15 mouse cellular contexts compared by ENCODE assay signal in genomic region chr9:113044556-113045178, GRCm38 (mm10).
DNase-seq lines count a peak whose midpoint lies in the region; ATAC-seq and TF ChIP-seq lines count a peak whose summit lies in the region.
"Had no signal": no experiment of that assay in that cellular context is flagged by ENCODE, and none has a peak within 500 bp of the region (broad histone marks: within the 10 kb centered on the region; RNA-seq: fewer than 3 reads in every experiment).

No protein-coding gene starts in this region.

- DNase-seq in liver, embryonic 11.5 days (ENCODE audit: low spot score): no peak
- DNase-seq in liver: no peak
- DNase-seq in cerebellum, adult 2 months: peak; percentile 44 to 68
- DNase-seq in heart, postnatal 4 days: no peak
- DNase-seq in forebrain, embryonic 14.5 days (ENCODE audit: low spot score): no peak
- DNase-seq in thymus, postnatal 25 days: no peak
- DNase-seq: embryo, embryonic 11 days; kidney, adult 2 months; kidney, postnatal 4 days had no signal

- no peak for TF ChIP-seq CTCF in cerebellum, adult 2 months (IDR thresholded peaks at IDR 0.05; ENCODE audit: borderline replicate concordance, insufficient read depth, low read depth, low read length)

- no peaks in the 10 kb centered on the region for H3K4me1 ChIP-seq in liver, embryonic 11.5 days (replicated peaks; ENCODE audit: control insufficient read depth, insufficient read depth, low read length)
- no peaks in the 10 kb centered on the region for H3K4me1 ChIP-seq in cerebellum, adult 2 months (ENCODE audit: control insufficient read depth, insufficient read depth, low read length)
- no peaks in the 10 kb centered on the region for H3K4me1 ChIP-seq in liver, embryonic 15.5 days (replicated peaks)
- H3K4me1 ChIP-seq in forebrain, embryonic 14.5 days (ENCODE audit: control insufficient read depth, insufficient read depth, low read length): no peaks in the 10 kb centered on the region

- 77% methylated on average over 4 of the region's 4 CpGs for WGBS in liver, embryonic 11.5 days
- WGBS in cerebellum, adult 2 months: 22% methylated on average over 4 of the region's 4 CpGs
- 49% methylated on average over 4 of the region's 4 CpGs for WGBS in liver, embryonic 15.5 days (ENCODE audit: insufficient replicate concordance)
- WGBS in forebrain, embryonic 14.5 days: 83% methylated on average over 4 of the region's 4 CpGs

- TF ChIP-seq POLR2A in cerebellum, adult 2 months (IDR thresholded peaks at IDR 0.05; ENCODE audit: borderline replicate concordance, insufficient read depth, low read length): no peak

- H3K27me3 ChIP-seq in liver, embryonic 11.5 days (replicated peaks; ENCODE audit: control insufficient read depth, insufficient read depth, low read length): no peaks in the 10 kb centered on the region
- no peaks in the 10 kb centered on the region for H3K27me3 ChIP-seq in cerebellum, adult 2 months (ENCODE audit: control insufficient read depth, insufficient read depth, low read length)
- no peaks in the 10 kb centered on the region for H3K27me3 ChIP-seq in liver, embryonic 15.5 days
- H3K27me3 ChIP-seq in forebrain, embryonic 14.5 days (replicated peaks; ENCODE audit: control insufficient read depth, insufficient read depth, low read length): no peaks in the 10 kb centered on the region
- H3K27me3 ChIP-seq: hindbrain, embryonic 15.5 days had no signal

- no peak overlapping the region for H3K4me2 ChIP-seq in liver, embryonic 11.5 days
- H3K4me2 ChIP-seq in liver, embryonic 15.5 days: no peak overlapping the region
- H3K4me2 ChIP-seq in forebrain, embryonic 14.5 days (ENCODE audit: low read length): no peak overlapping the region
- H3K4me2 ChIP-seq: hindbrain, embryonic 15.5 days had no signal

- peak; percentile 39; the same call in 1 of the 2 replicates for ATAC-seq in liver, embryonic 11.5 days (replicated peaks; ENCODE audit: low FRiP score)
- ATAC-seq in erythroid progenitor cell, adult 5-6 weeks (replicated peaks; ENCODE audit: low FRiP score, poor library complexity, severe bottlenecking): peak; percentile 52; the same call in 1 of the 2 replicates
- ATAC-seq in liver, embryonic 15.5 days (ENCODE audit: insufficient read depth): peak; percentile 67
- no peak for ATAC-seq in forebrain, embryonic 14.5 days
- ATAC-seq: activated CD4-positive, CD25-positive, alpha-beta regulatory T cell, adult 4 months; lung, postnatal 0 days had no signal

- H3K9ac ChIP-seq in liver, embryonic 11.5 days (ENCODE audit: low read depth, low read length): no peak overlapping the region
- no peak overlapping the region for H3K9ac ChIP-seq in liver, embryonic 15.5 days
- H3K9ac ChIP-seq in forebrain, embryonic 14.5 days (ENCODE audit: low read length): no peak overlapping the region
- H3K9ac ChIP-seq: hindbrain, embryonic 15.5 days had no signal

- no peak overlapping the region for H3K27ac ChIP-seq in liver, embryonic 11.5 days (ENCODE audit: low read depth, low read length)
- H3K27ac ChIP-seq in cerebellum, adult 2 months (ENCODE audit: insufficient read depth, low read length): no peak overlapping the region
- no peak overlapping the region for H3K27ac ChIP-seq in liver, embryonic 15.5 days (replicated peaks)
- no peak overlapping the region for H3K27ac ChIP-seq in forebrain, embryonic 14.5 days (ENCODE audit: low read depth, low read length)
- H3K27ac ChIP-seq: hindbrain, embryonic 15.5 days; stomach, postnatal 0 days had no signal

- H3K4me3 ChIP-seq in liver, embryonic 11.5 days (ENCODE audit: low read depth, low read length): no peak overlapping the region
- no peak overlapping the region for H3K4me3 ChIP-seq in cerebellum, adult 2 months (replicated peaks; ENCODE audit: insufficient read depth, low read depth, low read length)
- no peak overlapping the region for H3K4me3 ChIP-seq in liver, embryonic 15.5 days (replicated peaks)
- H3K4me3 ChIP-seq in forebrain, embryonic 14.5 days (ENCODE audit: low read depth, low read length): no peak overlapping the region
- H3K4me3 ChIP-seq: hindbrain, embryonic 15.5 days had no signal

- H3K36me3 ChIP-seq in liver, embryonic 11.5 days (ENCODE audit: control insufficient read depth, insufficient read depth, low read length): no peaks in the 10 kb centered on the region
- no peaks in the 10 kb centered on the region for H3K36me3 ChIP-seq in liver, embryonic 15.5 days (replicated peaks)
- no peaks in the 10 kb centered on the region for H3K36me3 ChIP-seq in forebrain, embryonic 14.5 days (ENCODE audit: control insufficient read depth, insufficient read depth, low read length)
- H3K36me3 ChIP-seq: hindbrain, embryonic 15.5 days had no signal

- H3K9me3 ChIP-seq in liver, embryonic 11.5 days (ENCODE audit: control insufficient read depth, low read length): no peaks in the 10 kb centered on the region
- H3K9me3 ChIP-seq in liver, embryonic 15.5 days (replicated peaks): no peaks in the 10 kb centered on the region
- no peaks in the 10 kb centered on the region for H3K9me3 ChIP-seq in forebrain, embryonic 14.5 days (replicated peaks; ENCODE audit: control insufficient read depth, low read length)
- H3K9me3 ChIP-seq: hindbrain, embryonic 15.5 days had no signal

Comparison
In these comparisons a context has a peak if more than half of its experiments do, and no peak if none do; other contexts are left out.
1. DNase-seq: peak in cerebellum, adult 2 months (2 of 2); none in liver, embryonic 11.5 days (single experiment), liver (single experiment), heart, postnatal 4 days (single experiment), forebrain, embryonic 14.5 days (single experiment) and thymus, postnatal 25 days (single experiment).